Mouse (Mus musculus): Measurements from ENCODE around the gene Hnrnph1.

Gene Hnrnph1

DNA sequence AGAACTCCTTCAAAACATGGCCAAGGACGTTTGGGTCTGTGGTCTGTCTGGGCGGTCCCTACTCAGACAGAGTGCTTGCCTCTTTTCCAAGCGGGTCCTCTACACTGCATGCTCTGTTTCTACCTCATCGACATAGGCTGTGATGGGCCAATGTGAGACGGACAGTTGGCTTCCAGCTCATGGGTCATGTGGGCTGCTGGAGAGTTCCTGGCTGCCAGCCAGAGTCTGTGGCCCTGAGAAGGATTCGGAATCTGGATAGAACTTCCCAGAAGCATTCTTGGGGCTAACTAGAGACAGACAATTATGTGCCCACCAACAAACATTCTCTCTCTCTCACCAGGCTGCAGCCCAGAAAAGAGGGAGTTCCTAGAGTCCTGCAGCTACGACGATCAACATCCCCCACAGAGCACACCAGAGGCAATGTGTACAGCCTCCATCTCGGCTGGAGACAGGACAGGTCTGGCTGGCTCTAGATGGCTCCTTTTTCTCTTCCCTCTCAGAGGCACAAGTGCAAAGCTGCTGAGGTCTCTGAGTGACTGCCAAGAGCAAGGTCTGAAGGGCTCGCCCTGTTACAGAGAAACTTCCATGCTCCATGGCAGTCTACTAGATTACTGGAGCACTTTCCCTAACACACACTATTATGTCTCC is 26.7 kb downstream of the Hnrnph1 start:
- in situ Hi-C loops (cut with MboI): no loop called here

DNA sequence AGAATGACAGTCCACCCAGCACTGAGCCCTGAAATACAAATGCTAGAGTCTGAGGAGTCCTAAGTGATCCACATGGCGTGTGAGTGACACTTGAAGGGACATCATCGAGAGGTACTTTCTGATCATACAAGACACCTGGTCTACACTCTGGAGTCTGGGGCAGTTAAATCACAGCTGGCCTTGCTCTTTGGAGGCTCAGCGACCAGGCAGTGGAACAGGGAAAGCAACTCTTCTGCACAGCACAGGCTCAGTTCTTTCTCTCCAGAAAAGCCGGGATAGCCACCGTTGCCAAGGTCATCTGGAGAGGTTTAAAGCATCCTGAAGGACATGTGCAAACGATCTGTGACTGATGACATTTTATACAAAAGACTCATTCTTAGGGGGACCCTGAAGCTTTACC is 30.4 kb downstream of the Hnrnph1 start:
- in situ Hi-C loops (cut with MboI): no loop called here

DNA sequence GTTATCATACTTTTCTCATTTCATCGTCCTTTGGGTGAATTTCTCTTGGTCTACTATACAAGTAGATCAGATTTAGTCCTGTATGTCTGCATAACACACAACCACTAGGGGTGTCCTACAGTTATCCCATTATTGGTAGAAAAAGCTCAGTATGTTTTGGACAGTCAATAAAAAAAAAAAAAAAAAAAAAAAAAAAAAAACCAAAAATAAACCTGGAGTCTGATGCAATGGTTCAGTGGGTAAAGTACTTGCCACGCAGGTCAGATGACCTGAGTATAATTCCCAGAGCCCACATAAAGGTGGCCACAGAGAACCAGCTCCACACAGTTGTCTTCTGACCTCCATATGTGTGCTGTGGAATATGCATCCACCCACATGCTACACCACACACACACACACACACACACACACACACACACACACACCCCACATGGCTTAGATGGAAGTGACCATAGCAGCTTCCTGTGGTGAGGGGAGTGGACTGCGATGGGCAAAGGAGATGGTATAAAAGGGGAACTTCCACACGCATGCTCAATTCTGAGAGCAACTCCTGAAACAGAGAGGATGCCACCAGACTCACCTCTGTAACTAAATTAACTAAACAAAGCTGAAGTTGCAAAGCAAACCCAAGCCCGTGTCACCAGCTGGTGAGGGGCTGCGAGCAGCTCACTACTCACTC is 38.9 kb downstream of the Hnrnph1 start:
- in situ Hi-C loops (cut with MboI): no loop called here

DNA sequence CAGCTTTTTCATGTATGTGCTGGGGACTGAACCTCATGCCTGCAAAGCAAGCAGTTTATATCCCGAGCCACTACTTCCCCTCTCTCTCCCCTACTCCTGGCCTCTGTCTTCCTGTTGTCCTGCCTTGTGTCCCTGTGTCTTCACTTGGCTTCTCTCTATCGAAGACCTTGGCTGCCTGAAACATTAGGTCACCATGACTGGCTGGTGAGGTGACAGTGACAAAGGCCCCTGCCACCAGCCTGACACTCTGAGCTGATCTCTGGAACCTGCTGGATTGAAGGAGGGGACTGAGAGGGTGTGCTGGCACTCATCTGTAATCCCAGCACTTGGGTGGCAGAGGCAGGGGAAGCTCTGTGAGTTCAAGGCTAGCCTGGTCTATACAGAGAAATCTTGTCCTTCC is 41.1 kb downstream of the Hnrnph1 start:
- in situ Hi-C loops (cut with MboI): no loop called here

GRCm38 (mm10) chr11:50421461-50421860 is 44.7 kb downstream of the Hnrnph1 start:
- in situ Hi-C loops (cut with MboI): no loop called here

- in situ Hi-C loops (cut with MboI): no loop called here
Measured at GRCm38 (mm10) chr11:50421934-50422780, 45.4 kb downstream of the Hnrnph1 start.

DNA sequence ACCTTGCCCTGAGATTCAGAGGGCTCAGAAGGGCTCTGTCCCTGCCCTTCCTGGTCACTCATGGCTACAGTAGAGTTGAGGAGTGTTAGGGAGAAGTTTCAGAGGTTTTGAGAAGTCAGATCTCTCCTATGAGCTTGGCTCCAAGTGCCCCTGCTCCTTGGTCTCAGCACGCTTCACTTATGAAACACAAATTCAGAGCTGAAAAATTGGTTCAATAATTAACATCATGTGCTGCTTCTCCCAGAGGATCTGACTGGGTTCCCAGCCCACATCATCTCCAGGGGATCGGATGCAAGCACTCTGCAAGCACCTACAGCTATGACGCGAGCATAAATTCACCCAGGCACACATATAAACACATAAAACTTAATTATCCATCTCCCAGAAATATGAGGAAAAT is 49.3 kb downstream of the Hnrnph1 start:
- in situ Hi-C loops (cut with MboI): no loop called here

GRCm38 (mm10) chr11:50430277-50431133 is 53.7 kb downstream of the Hnrnph1 start, which contains the start of gene Rufy1:
TSS of gene Rufy1 (minus strand) at chr11:50431125.
- in situ Hi-C loops (cut with MboI): no loop called here

DNA sequence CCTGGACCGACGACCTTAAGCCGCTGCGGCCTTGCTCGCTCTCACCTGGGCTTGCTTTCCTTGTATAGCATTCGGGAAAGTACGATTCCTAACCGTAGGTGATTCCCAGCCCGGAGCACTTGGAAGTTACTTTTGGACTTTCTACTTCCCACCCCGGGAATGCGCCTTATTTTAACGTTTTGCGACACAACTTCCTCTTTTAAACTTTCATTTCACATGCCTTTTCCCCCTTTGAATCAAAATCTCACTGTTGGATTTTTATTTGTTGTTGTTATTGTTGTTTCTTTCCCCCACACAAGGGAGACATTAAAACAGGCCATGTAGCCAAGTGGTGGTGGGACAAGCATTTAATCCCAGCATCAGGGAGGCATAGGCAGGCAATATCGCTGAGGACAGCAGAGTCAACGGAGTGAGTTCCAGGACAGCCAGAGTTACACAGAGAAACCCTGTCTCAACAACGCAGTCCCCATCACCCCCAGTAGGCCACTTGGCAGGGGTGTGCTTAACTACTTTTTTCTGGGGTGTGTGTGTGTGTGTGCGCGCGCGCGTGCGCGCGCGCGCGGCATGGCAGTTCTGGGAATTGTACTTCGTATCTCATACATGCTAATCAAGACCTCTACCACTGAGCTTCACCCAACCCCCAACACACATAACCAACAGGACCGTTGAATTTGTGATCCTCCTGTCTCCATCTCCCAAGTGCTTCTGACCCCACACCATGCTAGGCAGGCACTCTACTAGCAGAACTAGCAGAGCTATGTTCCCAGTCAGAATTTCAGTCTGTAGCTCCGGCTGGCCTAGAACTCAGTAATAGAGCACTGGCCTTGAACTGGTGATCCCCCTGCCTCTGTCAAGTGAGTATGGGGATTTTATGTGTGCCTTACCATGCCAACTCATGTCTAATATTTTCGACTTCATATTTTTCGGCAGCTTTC is 54.6 kb downstream of the Hnrnph1 start:
- in situ Hi-C loops (cut with MboI): no loop called here

- in situ Hi-C loops (cut with MboI): no loop called here
Measured at GRCm38 (mm10) chr11:50432069-50432440, 55.3 kb downstream of the Hnrnph1 start.

DNA sequence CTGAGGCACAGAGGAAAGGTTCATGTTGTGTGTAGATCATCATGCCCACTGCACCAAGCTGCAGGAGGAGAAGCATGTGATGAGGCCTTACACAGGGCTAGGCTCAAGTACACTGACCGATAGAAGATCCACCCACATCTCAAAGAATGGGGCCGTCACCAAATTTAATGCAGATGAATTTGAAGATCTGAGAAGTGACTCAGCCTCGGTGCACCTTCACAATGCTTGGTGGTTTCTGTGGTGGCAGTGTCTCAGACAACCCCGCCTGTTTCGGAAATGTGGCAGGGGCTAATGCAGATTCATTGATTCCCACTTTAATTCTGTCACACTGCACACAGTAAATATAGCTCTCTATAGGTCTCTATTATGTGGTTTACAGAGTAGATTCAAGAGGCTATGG is 56.1 kb downstream of the Hnrnph1 start:
- in situ Hi-C loops (cut with MboI): no loop called here
